Mouse (Mus musculus) olfactory bulb, adult 2 months (tissue): Measurements from ENCODE around the gene Msrb3. TPM values are rescaled to one million over a fixed set of nuclear protein-coding genes. Genes with fewer than 3 reads are reported as not detected.

ENCODE experiments used
- H3K27ac ChIP-seq: fragments of 200-500 bp; 2 replicates; pipeline ENCODE4 v1.5.1; 2012; ENCODE audit warnings: low read depth, low read length; ENCODE audit not compliant: insufficient read depth
- H3K4me1 ChIP-seq: fragments of 200-500 bp; 2 replicates; pipeline ENCODE4 v1.6.1; 2012; ENCODE audit warnings: low read length; ENCODE audit not compliant: control insufficient read depth, insufficient read depth
- H3K4me3 ChIP-seq: fragments of 200-500 bp; 2 replicates; pipeline ENCODE4 v1.5.1; 2012; ENCODE audit warnings: mild to moderate bottlenecking, low read depth, low read length, moderate library complexity; ENCODE audit not compliant: insufficient read depth
- CTCF ChIP-seq: fragments of 200-500 bp; IDR thresholded peaks from 2 replicates; pipeline ENCODE4 v1.5.1; 2012; ENCODE audit warnings: low read depth, mild to moderate bottlenecking, low read length, moderate library complexity; ENCODE audit not compliant: insufficient read depth
- POLR2A ChIP-seq: fragments of 200-500 bp; IDR thresholded peaks from 2 replicates; pipeline ENCODE4 v1.6.1; 2012; ENCODE audit warnings: mild to moderate bottlenecking, low read depth, low read length, moderate library complexity; ENCODE audit not compliant: insufficient read depth
- WGBS: fragments of 180-500 bp; shearing (Covaris S2); methylation state at CpG from one replicate; pipeline ENCODE4 v1.1.7; 2018; 5-methylcytosine and 5-hydroxymethylcytosine counted together
- polyA plus RNA-seq: library from polyadenylated mRNA; stranded (reverse); fragments of >200 nt; gene quantifications from 2 replicates; pipeline ENCODE4 v1.2.4, GENCODE M21; 2012; ENCODE audit warnings: low replicate concordance; ENCODE audit not compliant: missing spikeins, insufficient read depth, insufficient read length

Msrb3 gene
- not detected in 2 replicates for polyA plus RNA-seq

- Histone ChIP-seq H3K27ac (no peak within 1 kb of the TSS), H3K4me3 (peak within 1 kb of the TSS; percentile 52), H3K4me1 (peaks cover 7% of the 10 kb centered on the region)
- TF ChIP-seq CTCF (no peak), POLR2A (no peak)
- 3% methylated on average over 64 of the region's 64 CpGs for WGBS
These were observed at the start of gene Msrb3 for GRCm38 (mm10) chr10:120898785-120899762. Gene Msrb3 (minus strand): TSS chr10:120899101.

GRCm38 (mm10) chr10:120948461-120948860 lies 49.6 kb upstream of the Msrb3 start:
- TF ChIP-seq CTCF (no peak), POLR2A (no peak)
- no peak overlapping the region for H3K27ac ChIP-seq
- H3K4me3 ChIP-seq: no peak overlapping the region
- WGBS: 67% methylated on average over 2 of the region's 2 CpGs
- H3K4me1 ChIP-seq: no peaks in the 10 kb centered on the region

- 74% methylated on average over 2 of the region's 2 CpGs for WGBS
- TF ChIP-seq CTCF (no peak), POLR2A (no peak)
- no peak overlapping the region for H3K4me3 ChIP-seq
- no peaks in the 10 kb centered on the region for H3K4me1 ChIP-seq
- no peak overlapping the region for H3K27ac ChIP-seq
These were observed 48.9 kb upstream of the Msrb3 start for GRCm38 (mm10) chr10:120947842-120948241.

GRCm38 (mm10) chr10:120946847-120947246 lies 47.9 kb upstream of the Msrb3 start:
- WGBS: 72% methylated on average over 5 of the region's 5 CpGs
- no peak overlapping the region for H3K4me3 ChIP-seq
- H3K27ac ChIP-seq: no peak overlapping the region
- H3K4me1 ChIP-seq: no peaks in the 10 kb centered on the region
- TF ChIP-seq CTCF (no peak), POLR2A (no peak)

- H3K4me1 ChIP-seq: peaks cover 3% of the 10 kb centered on the region; the same call in 1 of the 2 replicates
- WGBS: 88% methylated on average over 2 of the region's 2 CpGs
- H3K4me3 ChIP-seq: no peak overlapping the region
- no peak overlapping the region for H3K27ac ChIP-seq
- TF ChIP-seq POLR2A (no peak), CTCF (no peak)
These were observed 40.0 kb upstream of the Msrb3 start for GRCm38 (mm10) chr10:120938904-120939208.

- Histone ChIP-seq H3K4me3 (no peak overlapping the region), H3K4me1 (peaks cover 3% of the 10 kb centered on the region; the same call in 1 of the 2 replicates), H3K27ac (no peak overlapping the region)
- 48% methylated on average over 19 of the region's 19 CpGs for WGBS
- TF ChIP-seq POLR2A: no peak
- TF ChIP-seq CTCF: no peak; the same call in 1 of the 2 replicates
These were observed 39.4 kb upstream of the Msrb3 start for GRCm38 (mm10) chr10:120938077-120938903.

- H3K4me1 ChIP-seq: no peaks in the 10 kb centered on the region
- WGBS: 82% methylated on average over 7 of the region's 7 CpGs
- TF ChIP-seq CTCF: no peak
- no peak for TF ChIP-seq POLR2A
These were observed 30.6 kb upstream of the Msrb3 start for GRCm38 (mm10) chr10:120929536-120929935.

GRCm38 (mm10) chr10:120928183-120928582 lies 29.3 kb upstream of the Msrb3 start:
- TF ChIP-seq POLR2A: no peak
- no peak for TF ChIP-seq CTCF
- WGBS: 72% methylated on average over 5 of the region's 5 CpGs
- no peaks in the 10 kb centered on the region for H3K4me1 ChIP-seq
- no peak overlapping the region for H3K4me3 ChIP-seq
- H3K27ac ChIP-seq: no peak overlapping the region

More at GRCm38 (mm10) chr10:120929536-120929935, 30.6 kb upstream of the Msrb3 start:
- Histone ChIP-seq H3K27ac (no peak overlapping the region), H3K4me3 (no peak overlapping the region)
